Mouse (Mus musculus) heart, embryonic 14.5 days (tissue): ENCODE measurements around the gene Slc34a2. TPM values are rescaled to one million over a fixed set of nuclear protein-coding genes. Genes with fewer than 3 reads are reported as not detected.

Experiments used
- ATAC-seq: fragments of 200-750 bp; cut with Nextera tagmentation; 2 replicates; pipeline ENCODE4 v1.8.0; 2017; ENCODE audit warnings: low read depth, moderate TSS enrichment; ENCODE audit not compliant: insufficient number of reproducible peaks, insufficient read depth, low FRiP score
- H3K27ac ChIP-seq, 2 experiments: fragments of 200-500 bp in 1 of 2; fragments of 300-500 bp in 1 of 2; sonication (generic) in 1 of 2; replicated peaks in 1 of 2; 2 replicates each; pipeline ENCODE4 v1.5.1; 2012 to 2014; ENCODE audit warnings: low read depth in 2 of 2, low read length in 2 of 2, control low read depth in 1 of 2, mild to moderate bottlenecking in 1 of 2, mixed read lengths in 1 of 2; ENCODE audit not compliant: control insufficient read depth in 1 of 2, insufficient read depth in 1 of 2
- H3K27me3 ChIP-seq: fragments of 300-500 bp; sonication (generic); 2 replicates; pipeline ENCODE4 v1.6.1; 2014; ENCODE audit warnings: mild to moderate bottlenecking, low read length, control low read depth; ENCODE audit not compliant: control insufficient read depth, insufficient read depth
- H3K36me3 ChIP-seq: fragments of 300-500 bp; sonication (generic); 2 replicates; pipeline ENCODE4 v1.6.1; 2014; ENCODE audit warnings: mild to moderate bottlenecking, control low read depth, low read length, mixed read lengths; ENCODE audit not compliant: control insufficient read depth, insufficient read depth
- H3K4me1 ChIP-seq, 2 experiments: fragments of 200-500 bp in 1 of 2; fragments of 300-500 bp in 1 of 2; sonication (generic) in 1 of 2; 2 replicates each; pipeline ENCODE4 v1.6.1; 2012 to 2014; ENCODE audit warnings: low read length in 2 of 2, control low read depth in 1 of 2, mixed read lengths in 1 of 2; ENCODE audit not compliant: control insufficient read depth in 2 of 2, insufficient read depth in 2 of 2
- H3K4me2 ChIP-seq: fragments of 300-500 bp; sonication (generic); 2 replicates; pipeline ENCODE4 v1.6.1; 2014; ENCODE audit warnings: mild to moderate bottlenecking, low read length
- H3K4me3 ChIP-seq, 2 experiments: fragments of 200-500 bp in 1 of 2; fragments of 300-500 bp in 1 of 2; sonication (generic) in 1 of 2; 2 replicates each; pipeline ENCODE4 v1.5.1; 2012 to 2014; ENCODE audit warnings: low read length in 2 of 2, mild to moderate bottlenecking in 2 of 2, control low read depth in 1 of 2, low read depth in 1 of 2, moderate library complexity in 1 of 2; ENCODE audit not compliant: control insufficient read depth in 1 of 2, insufficient read depth in 1 of 2
- H3K9ac ChIP-seq: fragments of 300-500 bp; sonication (generic); 2 replicates; pipeline ENCODE4 v1.6.1; 2014; ENCODE audit warnings: mild to moderate bottlenecking, low read length
- H3K9me3 ChIP-seq: fragments of 300-500 bp; sonication (generic); 2 replicates; pipeline ENCODE4 v1.6.1; 2016; ENCODE audit warnings: low read length, control low read depth; ENCODE audit not compliant: control insufficient read depth
- WGBS: fragments of 180-500 bp; shearing (Covaris S2); extraction: QIAGEN DNeasy Blood & Tissue Kit; methylation state at CpG from one replicate; pipeline ENCODE4 v1.1.7; 2014; 5-methylcytosine and 5-hydroxymethylcytosine counted together
- polyA plus RNA-seq: library from polyadenylated mRNA; unstranded; fragments of >200 nt; fragmentation: Nextera tagmentation; extraction: Ambion mirVana; gene quantifications from 2 replicates; pipeline ENCODE4 v1.2.1, GENCODE M21; 2014

The Slc34a2 gene
- polyA plus RNA-seq: not detected in 2 replicates

GRCm38 (mm10) chr5:53037781-53038180, at the start of gene Slc34a2:
TSS of gene Slc34a2 (plus strand) at chr5:53038081.
- WGBS: 86% methylated on average over 3 of the region's 3 CpGs
- no peaks in the 10 kb centered on the region for H3K27me3 ChIP-seq
- no peak within 1 kb of the TSS for H3K4me3 ChIP-seq
- peaks cover 0 to 5% of the 10 kb centered on the region in 2 experiments; a peak in 1 of 4 replicates for H3K4me1 ChIP-seq
- no peak within 1 kb of the TSS for H3K4me2 ChIP-seq
- ATAC-seq: no peak
- no peaks in the 10 kb centered on the region for H3K36me3 ChIP-seq
- H3K9ac ChIP-seq: no peak within 1 kb of the TSS
- no peaks in the 10 kb centered on the region for H3K9me3 ChIP-seq
- H3K27ac ChIP-seq: no peak within 1 kb of the TSS

- Histone ChIP-seq H3K9me3 (peaks cover 11% of the 10 kb centered on the region; the same call in 1 of the 2 replicates), H3K4me1 (peaks cover 0 to 2% of the 10 kb centered on the region in 2 experiments; a peak in 1 of 4 replicates), H3K27ac (no peak overlapping the region), H3K4me3 (no peak overlapping the region), H3K4me2 (no peak overlapping the region), H3K9ac (no peak overlapping the region), H3K27me3 (no peaks in the 10 kb centered on the region), H3K36me3 (no peaks in the 10 kb centered on the region)
- no peak for ATAC-seq
- WGBS: 34% methylated on average over 8 of the region's 8 CpGs
These were observed 47.1 kb upstream of the Slc34a2 start for GRCm38 (mm10) chr5:52990687-52991341.

GRCm38 (mm10) chr5:52992210-52992897, 45.5 kb upstream of the Slc34a2 start:
- H3K4me3 ChIP-seq: no peak overlapping the region
- WGBS: 77% methylated on average over 11 of the region's 11 CpGs
- no peak for ATAC-seq
- H3K4me2 ChIP-seq: no peak overlapping the region
- H3K36me3 ChIP-seq: no peaks in the 10 kb centered on the region
- peaks cover 9% of the 10 kb centered on the region; the same call in 1 of the 2 replicates for H3K9me3 ChIP-seq
- no peak overlapping the region for H3K27ac ChIP-seq
- H3K9ac ChIP-seq: no peak overlapping the region
- H3K27me3 ChIP-seq: no peaks in the 10 kb centered on the region
- peaks cover 8 to 9% of the 10 kb centered on the region in 2 experiments for H3K4me1 ChIP-seq

GRCm38 (mm10) chr5:52993490-52994282, 44.2 kb upstream of the Slc34a2 start:
- Histone ChIP-seq H3K4me3 (no peak overlapping the region), H3K9me3 (no peaks in the 10 kb centered on the region), H3K27ac (no peak overlapping the region), H3K9ac (no peak overlapping the region), H3K4me2 (no peak overlapping the region), H3K27me3 (no peaks in the 10 kb centered on the region), H3K4me1 (peaks cover 8 to 9% of the 10 kb centered on the region in 2 experiments), H3K36me3 (no peaks in the 10 kb centered on the region)
- ATAC-seq: no peak
- 76% methylated on average over 12 of the region's 12 CpGs for WGBS

- no peak overlapping the region for H3K9ac ChIP-seq
- H3K4me1 ChIP-seq: peaks cover 8 to 9% of the 10 kb centered on the region in 2 experiments
- no peak overlapping the region for H3K4me3 ChIP-seq
- H3K36me3 ChIP-seq: no peaks in the 10 kb centered on the region
- 0 out of 2 replicates have a peak, but pooled peaks cover 4% of the 10 kb centered on the region for H3K27me3 ChIP-seq
- ATAC-seq: no peak
- no peaks in the 10 kb centered on the region for H3K9me3 ChIP-seq
- no peak overlapping the region for H3K4me2 ChIP-seq
- WGBS: 86% methylated on average over 4 of the region's 4 CpGs
- H3K27ac ChIP-seq: no peak overlapping the region
These were observed 42.4 kb upstream of the Slc34a2 start for GRCm38 (mm10) chr5:52995461-52995860.

GRCm38 (mm10) chr5:52996145-52996544, 41.7 kb upstream of the Slc34a2 start:
- 0 out of 2 replicates have a peak, but pooled peaks cover 4% of the 10 kb centered on the region for H3K27me3 ChIP-seq
- no peak overlapping the region for H3K9ac ChIP-seq
- H3K4me2 ChIP-seq: no peak overlapping the region
- WGBS: 74% methylated on average over 3 of the region's 3 CpGs
- peaks cover 7 to 8% of the 10 kb centered on the region in 2 experiments for H3K4me1 ChIP-seq
- no peak overlapping the region for H3K4me3 ChIP-seq
- H3K27ac ChIP-seq: no peak overlapping the region
- no peaks in the 10 kb centered on the region for H3K36me3 ChIP-seq
- H3K9me3 ChIP-seq: no peaks in the 10 kb centered on the region
- no peak for ATAC-seq

- H3K36me3 ChIP-seq: no peaks in the 10 kb centered on the region
- peaks cover 7 to 8% of the 10 kb centered on the region in 2 experiments for H3K4me1 ChIP-seq
- no peak overlapping the region for H3K27ac ChIP-seq
- H3K4me3 ChIP-seq: no peak overlapping the region
- ATAC-seq: no peak
- no peaks in the 10 kb centered on the region for H3K9me3 ChIP-seq
- 17% methylated on average over 8 of the region's 8 CpGs for WGBS
- H3K4me2 ChIP-seq: no peak overlapping the region
- H3K27me3 ChIP-seq: 0 out of 2 replicates have a peak, but pooled peaks cover 4% of the 10 kb centered on the region
- no peak overlapping the region for H3K9ac ChIP-seq
These were observed 41.3 kb upstream of the Slc34a2 start for GRCm38 (mm10) chr5:52996601-52997000.
